Mouse (Mus musculus) ES-E14 (cell line): ENCODE results near the gene Myo1g.

Source experiments
- CHD2 ChIP-seq: IDR thresholded peaks from 2 replicates; pipeline ENCODE4 v1.6.1; 2014; ENCODE audit warnings: mild to moderate bottlenecking, low read depth, low read length, inconsistent platforms
- HCFC1 ChIP-seq: IDR thresholded peaks from 2 replicates; pipeline ENCODE4 v1.6.1; 2012; ENCODE audit warnings: low read length, inconsistent platforms, borderline replicate concordance; ENCODE audit not compliant: insufficient read depth
- MAFK ChIP-seq: IDR thresholded peaks from 2 replicates; pipeline ENCODE4 v1.6.1; 2014; ENCODE audit warnings: mild to moderate bottlenecking, low read depth, low read length, inconsistent platforms; ENCODE audit not compliant: insufficient read depth
- ZNF384 ChIP-seq: IDR thresholded peaks from 2 replicates; pipeline ENCODE4 v1.6.1; 2012; ENCODE audit warnings: low read depth, low read length, inconsistent platforms

- TF ChIP-seq ZNF384 (no peak), CHD2 (no peak), MAFK (no peak), HCFC1 (no peak)
These were observed 41.6 kb upstream of the Myo1g start for GRCm38 (mm10) chr11:6562359-6562758.
